Mouse (Mus musculus): ENCODE data around the gene Ube2d1.

DNA sequence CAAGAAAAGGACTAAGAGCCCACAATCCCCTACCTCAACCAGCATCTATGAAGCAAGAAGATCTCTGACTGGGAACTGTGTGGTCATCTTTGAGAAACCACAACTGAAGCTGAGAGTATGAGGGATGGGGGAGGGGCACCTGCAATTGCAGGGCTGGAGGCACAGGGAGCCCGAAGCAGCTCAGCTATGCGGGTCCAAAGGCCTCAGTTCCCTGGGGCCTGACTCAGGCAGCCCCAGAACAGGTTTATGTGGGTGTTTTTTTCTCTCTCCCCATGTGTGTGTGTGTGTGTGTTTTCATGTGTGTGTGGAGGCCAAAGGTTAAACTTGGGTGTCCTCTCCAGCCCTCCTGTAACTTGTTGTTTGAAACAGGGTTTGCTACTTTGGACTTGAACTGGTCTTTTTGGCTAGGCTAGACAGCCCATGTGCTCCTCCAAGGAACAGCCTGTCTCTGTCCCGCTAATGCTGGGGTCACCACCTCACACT is 6.2 kb upstream of the Ube2d1 start:
- no peak for TF ChIP-seq POLR2A (IDR thresholded peaks at IDR 0.05; ENCODE audit: insufficient read depth, low read length)
- no peak for TF ChIP-seq CTCF (IDR thresholded peaks at IDR 0.05; ENCODE audit: low read depth, low read length)
